Mouse (Mus musculus): ENCODE measurements around the gene Utp14b.

DNA sequence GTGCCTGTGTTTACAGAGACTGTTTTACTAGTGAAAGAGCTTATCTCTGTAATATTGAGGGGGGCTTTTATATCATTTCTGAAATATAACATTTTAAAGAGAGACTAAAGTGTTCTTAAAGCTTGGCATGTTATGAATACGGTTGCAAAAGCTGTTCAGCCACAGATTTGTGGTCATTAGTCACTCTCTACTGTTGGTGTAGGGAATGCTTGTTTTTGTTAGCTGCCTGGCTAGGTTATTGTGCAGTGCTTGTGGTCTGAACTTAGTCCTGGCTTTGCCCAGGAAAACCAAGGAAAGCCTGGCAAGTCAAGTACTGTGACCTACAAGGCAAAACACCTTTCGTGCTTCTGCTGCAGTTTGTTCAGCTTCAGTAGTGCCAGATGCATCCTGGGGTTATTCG is 43.9 kb downstream of the Utp14b start:
- TF ChIP-seq CTCF (IDR thresholded peaks at IDR 0.05; ENCODE audit: extremely low read depth, insufficient read depth, insufficient read length, insufficient replicate concordance) (no peak), POLR2A (IDR thresholded peaks at IDR 0.05; ENCODE audit: low read depth, low read length) (no peak)

Data from spleen, adult 2 months (tissue).